Mouse (Mus musculus) brain, embryonic 14.5 days (tissue): ENCODE data around the gene Map4k4.

ENCODE experiments used
- CTCF ChIP-seq: fragments of 200-500 bp; IDR thresholded peaks from 2 replicates; pipeline ENCODE4 v1.5.1; 2012; ENCODE audit warnings: inconsistent platforms, mild to moderate bottlenecking, moderate library complexity, borderline replicate concordance; ENCODE audit not compliant: insufficient read depth, insufficient read length; ENCODE audit errors: extremely low read depth
- POLR2A ChIP-seq: fragments of 200-500 bp; IDR thresholded peaks from 2 replicates; pipeline ENCODE4 v1.6.1; 2012; ENCODE audit warnings: mild to moderate bottlenecking, inconsistent platforms, borderline replicate concordance; ENCODE audit not compliant: poor library complexity, insufficient read depth, insufficient read length, severe bottlenecking; ENCODE audit errors: extremely low read depth

- TF ChIP-seq CTCF = no peak
- TF ChIP-seq POLR2A = no peak
Observed at GRCm38 (mm10) chr1:40046600-40046999, 145.9 kb downstream of the Map4k4 start.
